In genomic region chr9:108337848-108338550, GRCm38 (mm10) we compare ENCODE assay signal across 9 mouse cellular contexts. TPM values are rescaled to one million over a fixed set of nuclear protein-coding genes. Genes with fewer than 3 reads are reported as not detected.
A peak's percentile ranks its signal among the peaks of the same experiment; 100 is the strongest.
DNase-seq lines count a peak whose midpoint lies in the region; ATAC-seq and TF ChIP-seq lines count a peak whose summit lies in the region.
"Had no signal": no experiment of that assay in that cellular context is flagged by ENCODE, and none has a peak within 500 bp of the region (broad histone marks: within the 10 kb centered on the region; RNA-seq: fewer than 3 reads in every experiment).

No protein-coding gene starts in this region.

- no peaks in the 10 kb centered on the region for H3K27me3 ChIP-seq in lung, embryonic 14.5 days (ENCODE audit: insufficient read depth, low read length)
- no peaks in the 10 kb centered on the region for H3K27me3 ChIP-seq in embryonic facial prominence, embryonic 14.5 days (replicated peaks; ENCODE audit: control insufficient read depth, insufficient read depth, low read length)
- no peaks in the 10 kb centered on the region for H3K27me3 ChIP-seq in limb, embryonic 11.5 days (ENCODE audit: control insufficient read depth, insufficient read depth, low read length)
- H3K27me3 ChIP-seq in small intestine, adult 2 months (ENCODE audit: control insufficient read depth, insufficient read depth, low read length), result no peaks in the 10 kb centered on the region

- TF ChIP-seq CTCF in lung, embryonic 14.5 days (IDR thresholded peaks at IDR 0.05; ENCODE audit: low read depth), result no peak
- no peak for TF ChIP-seq CTCF in small intestine, adult 2 months (IDR thresholded peaks at IDR 0.05; ENCODE audit: extremely low read depth, insufficient read length, insufficient replicate concordance, low read depth, low read length)

- H3K4me1 ChIP-seq in lung, embryonic 14.5 days (ENCODE audit: insufficient read depth), result peaks cover 3% of the 10 kb centered on the region
- H3K4me1 ChIP-seq in embryonic facial prominence, embryonic 14.5 days (ENCODE audit: control insufficient read depth, insufficient read depth, low read length), result peaks cover 10% of the 10 kb centered on the region
- no peaks in the 10 kb centered on the region for H3K4me1 ChIP-seq in limb, embryonic 11.5 days (ENCODE audit: control insufficient read depth, insufficient read depth, low read length)
- H3K4me1 ChIP-seq in small intestine, adult 2 months (ENCODE audit: control insufficient read depth, insufficient read depth, insufficient read length, low read length), result peaks cover 19% of the 10 kb centered on the region; the same call in 1 of the 2 replicates

- H3K27ac ChIP-seq in lung, embryonic 14.5 days (ENCODE audit: low read depth), result peak overlapping the region; percentile 96
- H3K27ac ChIP-seq in embryonic facial prominence, embryonic 14.5 days (replicated peaks; ENCODE audit: low read depth, low read length), result peak overlapping the region; percentile 95
- H3K27ac ChIP-seq in limb, embryonic 11.5 days (replicated peaks; ENCODE audit: low read depth, low read length), result peak overlapping the region; percentile 93
- H3K27ac ChIP-seq in small intestine, adult 2 months (ENCODE audit: insufficient read depth, low read depth, low read length), result peak overlapping the region; percentile 80

- 67% methylated on average over 10 of the region's 10 CpGs for WGBS in lung, embryonic 14.5 days
- WGBS in embryonic facial prominence, embryonic 14.5 days, result 74% methylated on average over 10 of the region's 10 CpGs
- WGBS in limb, embryonic 11.5 days, result 77% methylated on average over 10 of the region's 10 CpGs
- 55% methylated on average over 10 of the region's 10 CpGs for WGBS in small intestine, adult 2 months

- no peak for DNase-seq in lung, embryonic 14.5 days
- DNase-seq in lung, postnatal 36 days, result no peak
- no peak for DNase-seq in embryonic facial prominence, embryonic 14.5 days (ENCODE audit: low spot score)
- no peak for DNase-seq in limb, embryonic 11.5 days (ENCODE audit: low spot score)
- no peak for DNase-seq in urinary bladder, adult 2 months (ENCODE audit: low spot score)
- DNase-seq: layer of hippocampus, adult 9-11 months had no signal

- no peak overlapping the region for H3K9ac ChIP-seq in lung, embryonic 14.5 days
- 0 out of 2 replicates have a peak overlapping the region, but pooled peaks have one; percentile 94 for H3K9ac ChIP-seq in embryonic facial prominence, embryonic 14.5 days (ENCODE audit: low read depth, low read length)
- no peak overlapping the region for H3K9ac ChIP-seq in limb, embryonic 11.5 days (ENCODE audit: low read length)

- peak overlapping the region; percentile 81; the same call in 1 of the 2 replicates for H3K4me3 ChIP-seq in lung, embryonic 14.5 days (ENCODE audit: low read depth, low read length)
- H3K4me3 ChIP-seq in embryonic facial prominence, embryonic 14.5 days (ENCODE audit: low read depth, low read length), result peak overlapping the region; percentile 81
- H3K4me3 ChIP-seq in limb, embryonic 11.5 days (ENCODE audit: low read depth, low read length), result no peak overlapping the region
- H3K4me3 ChIP-seq in small intestine, adult 2 months (ENCODE audit: low read depth, low read length), result no peak overlapping the region

- peak overlapping the region; percentile 85 for H3K4me2 ChIP-seq in lung, embryonic 14.5 days
- peak overlapping the region; percentile 80 for H3K4me2 ChIP-seq in embryonic facial prominence, embryonic 14.5 days (ENCODE audit: low read depth, low read length)
- 0 out of 2 replicates have a peak overlapping the region, but pooled peaks have one; percentile 74 for H3K4me2 ChIP-seq in limb, embryonic 11.5 days (ENCODE audit: low read depth, severe bottlenecking)

- ATAC-seq in lung, embryonic 14.5 days (ENCODE audit: insufficient read depth), result no peak
- ATAC-seq in embryonic facial prominence, embryonic 14.5 days (ENCODE audit: low read depth), result no peak
- ATAC-seq in limb, embryonic 11.5 days (ENCODE audit: insufficient number of reproducible peaks, low FRiP score, low TSS enrichment, low read depth), result no peak
- no peak for ATAC-seq in monocyte, adult 5-6 weeks (replicated peaks; ENCODE audit: insufficient number of reproducible peaks, low FRiP score, low TSS enrichment, poor library complexity, severe bottlenecking)
- ATAC-seq in megakaryocyte-erythroid progenitor cell, adult 5-6 weeks (replicated peaks; ENCODE audit: low FRiP score, low TSS enrichment, poor library complexity, severe bottlenecking), result no peak

- H3K36me3 ChIP-seq in lung, embryonic 14.5 days (ENCODE audit: insufficient read depth), result peaks cover 51% of the 10 kb centered on the region
- H3K36me3 ChIP-seq in embryonic facial prominence, embryonic 14.5 days (ENCODE audit: control insufficient read depth, insufficient read depth, low read length), result peaks cover 39% of the 10 kb centered on the region
- H3K36me3 ChIP-seq in limb, embryonic 11.5 days (ENCODE audit: control insufficient read depth, insufficient read depth, low read length), result peaks cover 8% of the 10 kb centered on the region
- H3K36me3 ChIP-seq in small intestine, adult 2 months (ENCODE audit: control insufficient read depth, insufficient read depth, low read length), result peaks cover 28% of the 10 kb centered on the region

- TF ChIP-seq POLR2A in small intestine, adult 2 months (IDR thresholded peaks at IDR 0.05; ENCODE audit: low read depth, low read length), result no peak

- H3K9me3 ChIP-seq in lung, embryonic 14.5 days (ENCODE audit: low read depth, low read length), result no peaks in the 10 kb centered on the region
- H3K9me3 ChIP-seq in embryonic facial prominence, embryonic 14.5 days (ENCODE audit: control insufficient read depth, low read length), result no peaks in the 10 kb centered on the region
- H3K9me3 ChIP-seq in limb, embryonic 11.5 days (ENCODE audit: control insufficient read depth, low read length), result no peaks in the 10 kb centered on the region

RNA-seq across cellular contexts. Expression of gene Gpx1, which starts 0.7 kb away (rescaled TPM):
- polyA plus RNA-seq in lung, embryonic 14.5 days (2014; fragmentation: Nextera tagmentation; extraction: Ambion mirVana), result 617 and 664 TPM in 2 replicates
- 671 and 689 TPM in 2 replicates for polyA plus RNA-seq in embryonic facial prominence, embryonic 14.5 days (2014; fragmentation: Nextera tagmentation; extraction: Ambion mirVana)
- 798 and 887 TPM in 2 replicates for polyA plus RNA-seq in limb, embryonic 11.5 days (2014; fragmentation: Nextera tagmentation; extraction: Ambion mirVana)
- 1,021 and 1,249 TPM in 2 replicates for polyA plus RNA-seq in small intestine, adult 2 months (2012; rRNA removed)
- total RNA-seq in monocyte, adult 5-6 weeks (2017), result 1,210 to 1,931 TPM (median 1,658 TPM) in 3 replicates
- polyA plus RNA-seq in urinary bladder, adult 2 months (2012; rRNA removed), result 703 and 735 TPM in 2 replicates
- total RNA-seq in megakaryocyte-erythroid progenitor cell, adult 5-6 weeks (2014; fragmentation: Nextera tagmentation), result 1,807 and 1,840 TPM in 2 replicates
- total RNA-seq in megakaryocyte-erythroid progenitor cell, adult 5-6 weeks (2017), result 887 and 925 TPM in 2 replicates

RNA-seq across cellular contexts. Expression of gene Usp4, which starts 9.7 kb away (rescaled TPM):
- 110 and 113 TPM in 2 replicates for polyA plus RNA-seq in lung, embryonic 14.5 days (2014; fragmentation: Nextera tagmentation; extraction: Ambion mirVana)
- 88.9 and 94.2 TPM in 2 replicates for polyA plus RNA-seq in embryonic facial prominence, embryonic 14.5 days (2014; fragmentation: Nextera tagmentation; extraction: Ambion mirVana)
- polyA plus RNA-seq in limb, embryonic 11.5 days (2014; fragmentation: Nextera tagmentation; extraction: Ambion mirVana), result 130 and 133 TPM in 2 replicates
- polyA plus RNA-seq in small intestine, adult 2 months (2012; rRNA removed), result 26.6 and 66.3 TPM in 2 replicates
- total RNA-seq in monocyte, adult 5-6 weeks (2017), result 106 to 168 TPM (median 114 TPM) in 3 replicates
- 64.1 and 77.6 TPM in 2 replicates for polyA plus RNA-seq in urinary bladder, adult 2 months (2012; rRNA removed)
- total RNA-seq in megakaryocyte-erythroid progenitor cell, adult 5-6 weeks (2014; fragmentation: Nextera tagmentation), result 131 and 136 TPM in 2 replicates
- total RNA-seq in megakaryocyte-erythroid progenitor cell, adult 5-6 weeks (2017), result 62.4 and 84.2 TPM in 2 replicates

RNA-seq across cellular contexts. Expression of gene Tcta, which starts 32.0 kb away (rescaled TPM):
- 20.1 and 24.9 TPM in 2 replicates for polyA plus RNA-seq in lung, embryonic 14.5 days (2014; fragmentation: Nextera tagmentation; extraction: Ambion mirVana)
- 38.2 and 47.8 TPM in 2 replicates for polyA plus RNA-seq in embryonic facial prominence, embryonic 14.5 days (2014; fragmentation: Nextera tagmentation; extraction: Ambion mirVana)
- polyA plus RNA-seq in limb, embryonic 11.5 days (2014; fragmentation: Nextera tagmentation; extraction: Ambion mirVana), result 14.8 and 15.8 TPM in 2 replicates
- 19.0 and 36.7 TPM in 2 replicates for polyA plus RNA-seq in small intestine, adult 2 months (2012; rRNA removed)
- 9.4 to 19.9 TPM (median 16.0 TPM) in 3 replicates for total RNA-seq in monocyte, adult 5-6 weeks (2017)
- polyA plus RNA-seq in urinary bladder, adult 2 months (2012; rRNA removed), result 80.0 and 107 TPM in 2 replicates
- 2.8 and 8.2 TPM in 2 replicates for total RNA-seq in megakaryocyte-erythroid progenitor cell, adult 5-6 weeks (2014; fragmentation: Nextera tagmentation)
- total RNA-seq in megakaryocyte-erythroid progenitor cell, adult 5-6 weeks (2017), result 1.4 and 4.3 TPM in 2 replicates

RNA-seq across cellular contexts. Expression of gene Rhoa, which starts 32.1 kb away (rescaled TPM):
- polyA plus RNA-seq in lung, embryonic 14.5 days (2014; fragmentation: Nextera tagmentation; extraction: Ambion mirVana), result 321 and 332 TPM in 2 replicates
- polyA plus RNA-seq in embryonic facial prominence, embryonic 14.5 days (2014; fragmentation: Nextera tagmentation; extraction: Ambion mirVana), result 326 and 351 TPM in 2 replicates
- 249 and 319 TPM in 2 replicates for polyA plus RNA-seq in limb, embryonic 11.5 days (2014; fragmentation: Nextera tagmentation; extraction: Ambion mirVana)
- polyA plus RNA-seq in small intestine, adult 2 months (2012; rRNA removed), result 30.5 and 70.2 TPM in 2 replicates
- total RNA-seq in monocyte, adult 5-6 weeks (2017), result 777 to 880 TPM (median 867 TPM) in 3 replicates
- 304 and 339 TPM in 2 replicates for polyA plus RNA-seq in urinary bladder, adult 2 months (2012; rRNA removed)
- 148 and 275 TPM in 2 replicates for total RNA-seq in megakaryocyte-erythroid progenitor cell, adult 5-6 weeks (2014; fragmentation: Nextera tagmentation)
- 249 and 303 TPM in 2 replicates for total RNA-seq in megakaryocyte-erythroid progenitor cell, adult 5-6 weeks (2017)

RNA-seq across cellular contexts. Expression of gene Amt, which starts 41.3 kb away (rescaled TPM):
- polyA plus RNA-seq in lung, embryonic 14.5 days (2014; fragmentation: Nextera tagmentation; extraction: Ambion mirVana), result 20.9 and 21.3 TPM in 2 replicates
- polyA plus RNA-seq in embryonic facial prominence, embryonic 14.5 days (2014; fragmentation: Nextera tagmentation; extraction: Ambion mirVana), result 6.1 and 6.2 TPM in 2 replicates
- 15.9 and 20.5 TPM in 2 replicates for polyA plus RNA-seq in limb, embryonic 11.5 days (2014; fragmentation: Nextera tagmentation; extraction: Ambion mirVana)
- polyA plus RNA-seq in small intestine, adult 2 months (2012; rRNA removed), result 1.4 and 1.9 TPM in 2 replicates
- 0.57 to 1.1 TPM in 2 of 3 replicates, not detected in the other for total RNA-seq in monocyte, adult 5-6 weeks (2017)
- polyA plus RNA-seq in urinary bladder, adult 2 months (2012; rRNA removed), result 34.0 and 35.5 TPM in 2 replicates
- 0.28 TPM in 1 of 2 replicates, not detected in the other for total RNA-seq in megakaryocyte-erythroid progenitor cell, adult 5-6 weeks (2014; fragmentation: Nextera tagmentation)
- total RNA-seq in megakaryocyte-erythroid progenitor cell, adult 5-6 weeks (2017), result 0.23 TPM in 1 of 2 replicates, not detected in the other

Comparison
In these comparisons a context has a peak if more than half of its experiments do, and no peak if none do; other contexts are left out.
1. H3K4me3 ChIP-seq: peak in lung, embryonic 14.5 days (single experiment) and embryonic facial prominence, embryonic 14.5 days (single experiment); none in limb, embryonic 11.5 days (single experiment) and small intestine, adult 2 months (single experiment).
2. Peak in every context shown above with its lines, with median percentiles within 50 percentile points of each other: H3K27ac ChIP-seq and H3K4me2 ChIP-seq.